Mouse (Mus musculus) yolk sac, embryonic 10.5 days (tissue): ENCODE measurements around the gene Krt84.
"Not testable (repeated sequence)": the region's sequence is repeated elsewhere in the genome, so short reads cannot be mapped to it uniquely, and the experiment has no call there.

ENCODE experiments used
- DNase-seq: peaks from one replicate; pipeline ENCODE4 v3.0.0-alpha.2; 2017; ENCODE audit warnings: low spot score

Krt84 gene

DNA sequence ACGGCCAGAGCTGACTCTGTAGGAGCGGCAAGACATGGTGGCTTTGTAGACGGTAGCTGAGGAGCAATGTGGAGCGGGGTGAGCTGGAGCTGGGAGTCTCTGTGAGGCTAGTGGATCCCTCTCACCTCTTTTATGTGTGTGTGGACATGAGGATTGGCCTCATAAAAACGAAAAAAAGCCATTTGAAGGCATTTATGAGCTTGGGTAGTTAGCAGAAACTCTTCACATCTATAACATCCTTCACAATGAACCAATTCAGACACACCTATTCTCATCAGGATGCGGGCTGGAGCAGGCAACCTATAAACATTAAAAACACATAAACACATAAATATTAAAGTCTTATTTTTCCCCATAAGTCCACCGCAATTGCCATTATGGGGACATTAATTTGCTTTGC, at the start of gene Krt84:
TSS of gene Krt84 (minus strand) at position 101 of the 400 bp plus-strand sequence.
- DNase-seq: no peak

DNA sequence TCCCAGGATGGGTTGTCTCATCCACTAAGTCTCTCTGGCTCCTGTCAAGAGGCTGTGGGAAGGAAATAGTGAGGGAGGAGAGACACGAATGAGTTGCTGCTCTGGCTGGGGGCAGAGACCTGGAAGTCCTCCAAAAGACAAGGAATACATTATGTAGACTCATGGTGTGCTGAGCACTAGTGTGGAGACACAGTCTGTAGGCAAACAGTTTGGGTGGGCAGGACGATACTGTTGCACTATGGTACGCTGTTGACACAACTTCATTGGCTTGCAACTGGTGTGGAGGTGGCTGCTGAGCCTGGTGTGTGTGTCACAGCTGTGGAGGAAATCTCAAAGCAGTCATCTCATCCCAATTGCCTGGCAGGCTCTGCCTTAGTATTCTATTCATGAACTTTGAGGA, 49.1 kb upstream of the Krt84 start:
- no peak for DNase-seq

DNA sequence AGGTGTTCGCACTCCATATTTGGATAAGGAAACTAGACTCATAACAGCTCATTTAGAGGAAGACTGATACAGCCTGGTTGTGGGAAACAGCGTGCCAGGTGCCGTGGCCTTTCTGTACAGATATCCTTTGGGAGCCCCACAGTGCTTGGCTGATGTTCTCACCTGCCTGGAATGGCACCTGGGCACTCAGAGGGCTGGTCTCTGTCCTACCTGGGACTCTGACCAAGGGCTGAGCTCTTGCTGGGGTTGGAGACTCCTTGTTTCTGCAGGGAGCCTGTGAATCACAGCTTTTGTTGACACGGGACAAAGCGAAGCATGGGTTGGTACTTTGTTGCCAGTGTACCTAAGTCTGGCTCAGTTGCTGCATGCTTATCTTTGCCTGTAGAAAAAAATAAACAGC, 42.9 kb upstream of the Krt84 start:
- DNase-seq: no peak

DNA sequence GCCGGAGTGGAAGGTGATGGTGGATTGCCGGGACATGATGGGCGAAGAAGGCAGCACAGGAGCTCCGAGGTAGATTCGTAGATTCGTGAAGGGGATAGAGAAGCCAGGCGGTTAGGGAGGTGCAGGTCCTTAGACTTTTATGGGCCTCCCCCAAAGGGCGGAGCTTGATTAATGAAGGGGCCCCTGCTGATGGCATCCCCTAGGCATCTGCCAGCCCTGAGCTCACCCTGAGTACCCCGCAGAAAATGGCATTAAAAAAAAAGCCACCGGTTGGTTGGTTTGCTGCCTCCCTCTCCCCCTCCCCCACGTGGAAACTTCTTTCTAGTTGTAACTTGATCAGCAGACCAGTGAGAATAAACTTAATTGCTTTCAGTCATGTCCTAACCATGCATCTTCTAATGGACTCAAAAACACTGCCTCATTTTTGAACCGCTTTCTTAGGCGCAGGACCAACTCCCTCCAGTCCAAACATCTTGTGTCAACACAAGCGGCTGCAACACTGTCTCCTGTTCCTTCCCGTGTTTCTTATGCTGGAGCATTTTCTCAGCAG, 41.3 kb upstream of the Krt84 start, which contains the start of gene Krt75:
TSS of gene Krt75 (minus strand) at position 109 of the 550 bp plus-strand sequence.
- no peak for DNase-seq

DNA sequence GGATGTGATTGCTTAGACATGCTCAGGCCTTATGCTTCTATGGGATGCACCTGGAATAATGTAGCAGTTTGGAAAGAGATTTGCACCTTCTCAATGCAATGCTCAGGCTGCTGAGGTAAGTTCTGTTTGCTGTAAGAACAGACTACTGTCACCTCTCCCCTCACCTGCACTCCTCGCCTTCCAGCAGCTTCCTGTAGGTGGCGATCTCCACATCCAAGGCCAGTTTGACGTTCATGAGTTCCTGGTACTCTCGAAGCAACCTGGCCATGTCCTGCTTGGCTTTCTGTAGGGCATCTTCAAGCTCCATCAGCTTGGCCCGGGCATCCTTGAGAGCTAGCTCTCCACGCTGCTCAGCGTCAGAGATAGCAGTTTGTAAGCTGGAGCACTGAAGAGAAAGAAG, 35.2 kb upstream of the Krt84 start:
- DNase-seq: no peak

DNA sequence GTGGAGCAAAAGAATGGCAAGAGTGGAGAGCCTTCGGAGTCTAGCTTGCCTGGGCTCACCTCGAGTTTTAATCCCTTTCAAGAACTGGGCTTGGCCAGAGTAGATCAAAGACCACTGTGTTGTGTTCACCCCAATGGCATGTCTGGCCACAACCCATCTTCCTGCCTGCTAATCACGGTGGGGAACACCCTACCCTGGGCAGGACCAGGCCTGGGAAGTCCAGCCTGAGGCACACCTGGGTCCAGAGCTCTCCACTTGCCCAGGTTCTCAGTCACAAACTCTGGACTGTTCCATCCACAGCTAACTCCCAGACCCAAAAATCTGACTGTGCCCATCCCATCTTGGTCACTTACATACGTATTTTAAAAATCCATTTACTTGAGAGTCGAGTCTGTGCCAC, 30.2 kb upstream of the Krt84 start, which contains the start of gene Krt90:
TSS of gene Krt90 (minus strand) at position 101 of the 400 bp plus-strand sequence.
- no peak for DNase-seq

DNA sequence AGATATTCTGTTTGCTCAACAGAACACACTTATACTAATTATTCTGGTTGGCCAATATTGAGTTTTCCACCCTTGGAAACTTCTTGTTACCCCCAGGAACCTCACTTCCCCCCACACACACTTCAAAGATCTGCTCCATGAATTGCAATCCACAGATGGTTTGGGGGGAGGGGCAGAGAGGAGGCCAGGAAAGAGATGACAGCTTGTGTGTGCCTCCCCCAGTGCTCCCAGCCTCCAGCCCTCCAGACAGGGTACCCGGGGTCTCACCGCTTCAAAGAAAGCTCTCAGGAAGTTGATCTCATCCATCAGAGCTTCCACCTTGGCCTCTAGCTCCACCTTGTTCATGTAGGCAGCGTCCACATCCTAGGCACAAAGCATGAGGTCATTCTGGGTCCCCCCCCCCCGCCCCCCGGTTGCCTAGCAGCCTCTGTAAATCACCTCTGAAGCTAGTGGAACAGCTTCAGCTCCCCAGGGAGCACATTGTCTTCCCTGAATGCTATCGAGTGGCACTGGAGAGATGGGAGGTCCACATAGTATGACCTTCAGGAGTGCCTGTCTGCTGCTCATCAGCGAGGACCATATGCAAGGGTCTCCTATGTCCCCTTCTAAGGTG, 25.5 kb upstream of the Krt84 start:
- peak; percentile 8 for DNase-seq

DNA sequence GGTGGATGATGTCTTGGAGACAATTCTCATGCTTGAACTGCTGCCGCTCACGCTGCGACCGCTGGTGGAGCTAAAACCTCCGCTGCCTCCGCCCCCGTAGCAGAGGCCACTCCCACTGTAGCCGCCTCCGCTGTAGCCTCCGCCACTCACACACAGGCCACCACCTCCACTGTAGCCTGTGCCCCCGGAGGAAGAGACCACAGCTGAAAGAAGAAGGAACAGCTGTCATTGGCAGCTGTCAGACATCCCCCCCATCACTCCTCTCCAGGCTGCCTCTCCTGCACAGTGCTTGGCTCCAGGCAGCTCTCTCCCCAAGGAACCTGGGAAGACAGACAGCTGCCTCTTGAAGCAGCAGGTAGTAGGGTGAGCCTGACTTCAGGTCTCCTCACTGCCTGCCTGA, 20.5 kb upstream of the Krt84 start:
- peak; percentile 6 for DNase-seq

DNA sequence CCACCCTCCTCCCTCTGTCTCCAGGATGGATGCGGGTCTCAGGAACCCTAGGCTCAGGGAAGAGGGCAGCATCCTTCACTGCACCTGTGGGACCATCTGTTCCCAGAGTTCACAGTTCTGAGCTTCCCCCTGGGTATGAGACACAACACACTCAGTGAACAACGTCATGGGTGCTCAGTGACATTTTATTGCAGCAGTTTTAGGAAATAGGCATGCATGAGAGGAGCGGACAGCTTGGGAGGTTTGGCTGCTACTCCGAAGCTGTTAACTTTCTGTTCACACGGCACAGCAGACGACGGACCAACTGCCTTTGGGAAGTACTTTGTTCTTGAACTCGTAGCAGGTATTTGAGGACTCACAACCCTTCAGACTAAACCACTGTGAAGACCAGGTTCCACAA, 19.6 kb upstream of the Krt84 start:
- no peak for DNase-seq

DNA sequence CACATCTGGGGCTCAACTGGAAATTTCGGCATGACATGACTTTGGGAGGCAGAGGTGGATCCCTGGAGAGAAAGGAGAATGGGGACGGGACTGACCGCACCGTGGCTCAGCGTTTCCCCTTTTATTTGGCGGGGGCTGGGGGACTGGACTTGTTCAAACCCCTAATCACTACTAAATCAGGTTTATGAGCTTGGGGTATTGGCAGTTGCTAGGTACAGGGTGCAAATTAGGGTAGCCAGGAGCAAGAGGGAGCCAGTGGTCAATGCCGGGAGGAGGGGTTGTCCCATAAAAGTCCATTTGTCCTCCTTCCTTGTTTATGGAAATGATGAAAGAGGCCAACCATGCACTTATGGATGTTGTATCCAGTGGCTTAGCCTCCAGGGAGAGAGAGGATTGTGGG, 17.9 kb upstream of the Krt84 start, which contains the start of gene Krt82:
TSS of gene Krt82 (minus strand) at position 101 of the 400 bp plus-strand sequence.
- no peak for DNase-seq

DNA sequence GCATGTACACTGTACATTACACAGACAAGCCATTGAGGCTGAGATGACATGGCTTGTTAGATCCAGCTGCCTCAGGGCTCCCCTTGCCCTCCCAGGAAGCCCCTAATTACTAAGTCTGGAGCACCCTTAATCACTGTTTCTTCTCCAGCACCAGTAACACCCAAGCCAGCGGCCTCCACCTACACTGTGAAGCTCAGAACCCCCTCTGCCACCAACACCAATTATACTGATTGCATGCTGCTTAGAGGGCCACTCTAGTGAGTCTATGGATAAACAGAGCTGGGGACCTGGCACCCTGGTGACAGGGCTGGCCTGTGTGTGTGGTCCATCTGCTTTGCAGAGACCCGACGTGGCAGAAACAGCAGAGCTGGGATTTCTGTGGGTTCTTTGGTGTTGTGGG, 11.9 kb upstream of the Krt84 start:
- no peak for DNase-seq

DNA sequence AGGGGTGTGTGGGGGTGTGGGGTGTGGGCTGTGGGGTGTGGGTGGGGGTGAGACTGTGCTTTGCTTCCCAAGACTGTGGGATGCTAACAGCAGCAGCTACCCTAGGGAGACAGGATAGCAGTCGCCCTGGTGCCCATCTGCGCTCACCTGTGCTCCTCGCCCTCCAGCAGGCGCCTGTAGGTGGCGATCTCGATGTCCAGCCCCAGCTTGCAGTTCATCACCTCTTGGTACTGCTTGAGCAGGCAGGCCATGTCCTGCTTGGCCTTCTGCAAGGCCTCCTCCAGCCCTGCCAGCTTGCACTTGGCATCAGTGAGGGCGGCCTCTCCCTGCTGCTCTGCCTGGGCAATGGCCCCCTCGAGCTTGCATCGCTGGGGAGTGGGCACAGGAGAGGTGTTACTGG, 9.9 kb upstream of the Krt84 start:
- DNase-seq: no peak

DNA sequence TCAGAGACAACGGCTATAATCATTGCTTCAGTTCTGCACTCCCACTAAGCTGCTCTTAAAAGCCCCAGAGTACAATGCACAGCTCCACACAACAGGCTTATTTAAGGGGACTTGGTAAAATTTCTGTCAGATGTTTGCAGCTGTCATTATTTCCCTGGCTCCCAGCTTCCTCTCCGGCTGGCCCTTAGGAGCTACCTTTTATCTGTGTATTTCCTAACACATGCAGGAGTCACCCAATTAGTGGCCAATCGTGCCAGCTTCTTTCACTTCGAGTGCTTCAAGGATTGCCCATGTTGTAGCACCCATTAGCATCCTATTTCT, 5.9 kb upstream of the Krt84 start:
- DNase-seq: no peak

DNA sequence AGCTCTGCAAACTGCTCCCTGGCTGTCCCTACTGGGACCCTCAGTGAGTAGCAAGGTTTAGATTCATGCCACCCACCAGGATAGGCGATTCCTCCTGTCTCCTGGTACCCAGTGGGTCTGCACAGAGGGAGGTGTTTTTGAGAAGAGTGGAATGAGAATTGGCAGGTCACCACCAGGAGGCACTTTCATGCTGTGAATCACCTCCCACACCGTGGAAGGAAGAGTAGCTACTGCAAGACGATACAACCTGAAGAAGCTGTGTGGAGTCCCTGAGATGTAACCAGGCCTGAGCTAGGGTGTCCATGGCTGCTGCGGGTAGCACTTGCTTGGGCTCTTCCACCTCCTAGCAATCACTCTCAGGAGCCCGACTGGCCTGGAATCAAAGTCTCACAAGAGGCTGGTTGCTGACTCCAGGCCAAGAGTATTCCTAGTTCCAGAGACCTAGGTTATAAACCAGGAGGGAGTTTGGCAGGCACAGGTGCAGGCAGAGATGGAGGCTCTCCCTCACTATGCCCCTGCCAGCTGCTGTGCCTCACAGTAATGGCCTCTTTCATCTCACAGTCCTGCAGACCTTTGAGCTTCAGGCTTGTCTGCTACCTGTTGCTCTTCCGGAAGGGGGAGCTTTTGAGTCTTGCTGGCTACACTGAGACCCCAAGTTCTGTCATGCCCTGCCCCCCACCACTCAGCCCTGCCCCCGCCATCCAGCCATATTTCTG, 5.4 kb upstream of the Krt84 start:
- DNase-seq: no peak

DNA sequence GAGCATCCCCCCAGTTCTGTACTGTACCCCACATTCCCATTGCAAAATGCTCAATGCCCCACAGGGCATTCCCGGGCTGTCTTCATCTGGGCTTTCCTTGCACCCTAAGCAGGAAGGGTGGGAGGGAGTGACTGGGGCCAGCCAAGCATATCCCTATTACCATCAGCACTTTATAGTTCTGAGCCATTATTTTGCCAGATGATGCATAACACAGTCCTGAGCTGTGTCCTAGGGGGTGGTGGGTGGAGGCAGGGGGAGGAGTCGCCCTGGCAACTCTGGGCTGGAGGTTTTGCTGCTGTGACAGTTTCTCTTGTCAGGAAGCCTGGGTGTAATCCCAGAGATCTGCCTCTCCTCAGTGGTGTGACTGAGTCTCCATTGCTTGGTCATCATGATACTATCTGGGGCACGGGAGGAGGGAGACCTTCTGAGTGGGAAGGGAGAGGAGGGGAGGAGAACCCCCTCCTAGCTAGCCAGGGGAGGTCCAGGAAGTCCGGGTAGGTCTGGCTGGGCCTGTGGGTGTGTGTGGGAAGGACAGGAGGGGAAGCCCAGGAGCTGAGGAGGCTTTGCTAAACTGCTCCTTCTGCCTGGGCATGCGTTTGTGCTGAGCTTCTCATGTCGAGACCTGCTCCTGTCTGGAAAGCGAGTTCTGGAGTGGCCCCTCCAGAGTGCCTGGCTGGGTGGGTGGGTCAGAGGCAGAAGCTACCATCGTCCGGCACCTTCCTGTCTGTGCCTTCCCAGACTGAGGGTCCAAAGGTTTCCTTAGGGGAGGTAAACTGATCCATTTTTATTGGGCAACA, 3.6 kb upstream of the Krt84 start:
- DNase-seq: no peak

DNA sequence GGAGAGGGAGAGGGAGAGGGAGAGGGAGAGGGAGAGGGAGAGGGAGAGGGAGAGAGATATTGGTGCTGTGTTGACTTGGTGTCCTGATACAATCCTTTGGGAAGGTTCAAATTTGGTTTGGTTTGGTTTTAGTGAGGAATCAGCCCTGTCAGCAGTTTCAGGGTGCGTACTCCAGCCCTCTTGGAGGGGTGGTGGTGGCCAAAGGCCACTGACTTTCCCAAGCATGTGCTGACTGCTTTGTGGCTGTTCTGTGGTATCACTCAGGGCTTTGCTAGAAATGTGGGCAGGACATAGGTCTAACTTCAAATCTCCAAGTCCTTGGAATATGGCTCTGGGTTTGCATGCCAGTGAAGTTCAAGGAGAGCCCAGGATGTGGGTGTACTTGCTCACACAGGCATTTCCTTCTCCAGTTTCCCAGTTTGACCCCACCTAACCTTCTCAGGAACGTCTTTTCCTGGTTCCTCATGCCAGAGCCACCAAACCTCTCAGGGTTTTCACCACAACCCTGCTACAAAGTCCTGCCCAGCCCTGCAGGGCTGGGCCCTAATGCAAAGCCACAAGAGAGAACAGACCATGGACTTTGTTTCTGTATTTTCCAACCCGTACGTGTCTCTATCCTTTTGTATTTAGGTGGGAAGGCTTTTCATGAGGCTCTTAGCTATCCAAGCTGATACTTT, 9.9 kb downstream of the Krt84 start:
- no peak for DNase-seq

DNA sequence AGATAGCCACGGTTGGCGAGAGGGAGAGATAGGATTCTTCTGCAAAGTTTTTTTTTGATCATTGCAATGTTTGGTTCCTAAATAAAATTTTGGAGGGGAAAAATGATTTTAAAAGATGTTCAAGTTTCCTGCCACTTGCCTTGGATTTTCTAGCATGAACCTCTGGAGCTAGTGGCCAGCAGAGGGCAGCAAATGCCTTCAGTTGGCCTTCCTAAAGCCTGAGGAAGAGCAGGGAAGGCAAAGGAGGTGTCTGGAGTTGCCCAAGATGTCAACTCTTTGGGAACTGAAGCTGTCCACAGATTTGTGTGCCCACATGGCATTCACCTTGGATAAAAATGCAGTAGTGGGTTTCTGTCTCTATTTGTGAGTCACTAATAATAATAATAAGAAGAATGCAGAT, 12.8 kb downstream of the Krt84 start:
- DNase-seq: peak; percentile 19

DNA sequence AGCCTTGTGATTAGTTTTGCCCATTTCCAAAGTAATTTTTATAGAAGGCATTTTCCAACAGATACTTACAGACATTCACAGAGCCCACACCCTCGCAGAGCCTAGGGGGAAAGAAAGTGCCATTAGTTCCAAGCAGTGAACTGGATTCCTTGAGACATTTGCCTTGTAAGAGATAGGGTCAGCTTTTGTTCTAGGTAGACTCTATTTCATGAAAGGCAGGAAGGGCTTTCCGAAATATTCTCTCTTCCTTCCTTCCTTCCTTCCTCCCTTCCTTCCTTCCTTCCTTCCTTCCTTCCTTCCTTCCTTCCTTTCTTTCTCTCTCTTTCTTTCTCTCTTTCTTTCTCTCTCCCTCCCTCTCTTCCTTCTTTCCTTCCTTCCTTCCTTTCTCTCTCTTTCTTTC, 15.5 kb downstream of the Krt84 start, which contains the start of gene Gm49425:
TSS of gene Gm49425 (minus strand) at position 101 of the 400 bp plus-strand sequence.
- not testable (repeated sequence) for DNase-seq

DNA sequence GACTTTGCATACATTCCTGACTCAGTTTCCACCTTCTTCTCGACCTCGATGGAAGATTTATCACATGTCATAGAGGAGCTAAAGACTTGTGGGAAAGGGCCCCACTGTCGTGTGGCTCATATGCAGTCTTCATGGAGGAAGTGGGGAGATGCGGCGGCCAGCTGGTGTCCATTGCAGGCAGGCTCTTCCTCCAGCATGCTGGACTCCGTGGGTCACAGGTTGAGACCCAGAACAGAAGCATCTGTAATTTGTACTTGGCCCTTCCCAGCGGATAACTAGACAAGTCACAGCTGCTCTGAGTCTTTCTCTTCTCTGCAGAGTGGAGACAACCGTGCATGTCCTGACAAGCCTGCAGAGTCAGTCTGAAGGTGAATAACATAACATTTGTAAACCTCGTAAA, 24.4 kb downstream of the Krt84 start:
- no peak for DNase-seq

DNA sequence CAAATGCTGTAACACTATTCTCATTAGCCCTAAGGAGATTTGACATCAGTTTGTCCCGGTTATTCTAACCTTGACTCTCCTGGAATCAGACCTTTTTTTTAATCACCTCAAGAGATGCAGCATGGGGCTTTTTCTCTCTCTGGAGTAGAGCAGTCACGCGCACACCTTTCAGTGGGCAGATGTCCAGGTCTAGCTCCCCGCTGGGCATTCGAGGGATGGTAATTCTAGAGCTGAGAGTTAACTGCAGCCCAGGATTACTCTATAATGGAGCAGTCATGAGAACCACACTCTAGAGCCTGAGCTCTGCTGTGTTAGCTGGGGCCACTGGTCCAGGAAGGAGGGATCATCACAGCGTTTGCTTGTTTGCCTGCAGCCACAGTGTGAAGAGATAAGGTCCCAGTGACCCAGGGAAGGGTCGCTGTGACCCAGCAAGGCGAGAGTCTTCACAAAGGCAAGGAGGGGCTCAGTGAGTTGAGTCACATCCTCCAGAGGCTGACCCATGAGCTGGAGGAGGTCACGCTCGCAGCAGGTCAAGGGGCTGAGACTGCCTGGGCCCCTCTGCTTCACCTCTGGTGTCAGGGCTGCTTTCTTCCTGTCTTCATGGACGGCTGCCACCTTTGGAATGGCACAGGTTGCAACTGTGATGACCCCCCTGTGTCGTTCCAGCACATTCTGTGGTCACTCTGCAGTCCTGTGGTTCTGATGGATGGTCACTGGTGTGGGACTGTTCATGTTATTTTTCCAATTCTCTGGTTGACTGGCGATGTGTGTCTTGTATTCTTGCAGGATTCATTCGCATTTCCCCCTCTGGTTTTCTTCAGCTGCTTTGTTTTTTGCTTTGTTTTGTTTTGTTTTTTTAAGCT, 25.5 kb downstream of the Krt84 start:
- no peak for DNase-seq

DNA sequence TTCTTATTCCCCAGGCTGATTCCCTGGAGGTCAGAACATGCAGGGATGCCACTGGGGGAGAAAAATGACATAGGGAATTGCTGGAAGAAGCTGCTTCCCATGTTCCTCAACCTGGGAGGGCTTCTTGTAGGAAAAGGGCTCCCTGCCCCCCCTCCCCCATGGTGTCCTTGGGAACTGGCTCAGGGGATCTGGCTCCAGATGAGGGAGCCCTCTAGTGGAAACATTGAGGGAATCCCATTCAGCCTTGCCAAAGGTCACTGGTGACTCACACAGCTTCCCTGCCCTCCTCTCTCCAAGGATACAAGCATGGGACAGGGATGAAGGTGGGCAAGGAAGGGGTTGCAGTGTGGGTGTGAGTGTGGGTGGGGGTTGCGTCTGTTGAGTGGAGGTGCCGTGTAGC, 35.4 kb downstream of the Krt84 start:
- DNase-seq: no peak
